Mouse (Mus musculus) testis, adult 2 months (tissue): Measurements from ENCODE around the gene Micall2.

ENCODE experiments used
- CTCF ChIP-seq: fragments of 200-500 bp; IDR thresholded peaks from 2 replicates; pipeline ENCODE4 v1.5.1; 2012; ENCODE audit warnings: low read depth, mild to moderate bottlenecking, inconsistent platforms, low read length, moderate library complexity; ENCODE audit not compliant: control insufficient read depth, insufficient read depth, insufficient replicate concordance
- POLR2A ChIP-seq: fragments of 200-500 bp; IDR thresholded peaks from 2 replicates; pipeline ENCODE4 v1.6.1; 2012; ENCODE audit warnings: low read depth, mild to moderate bottlenecking, inconsistent platforms, low read length, moderate library complexity; ENCODE audit not compliant: control insufficient read depth

- TF ChIP-seq CTCF (no peak), POLR2A (no peak)
Observed at GRCm38 (mm10) chr5:139702236-139702635, 33.9 kb downstream of the Micall2 start.
